Mouse (Mus musculus) lung, postnatal 14 days (tissue): Measurements from ENCODE around the gene Ccdc122.
A peak's percentile ranks its signal among the peaks of the same experiment; 100 is the strongest.

ENCODE experiments used
- DNase-seq: peaks from one replicate; pipeline ENCODE4 v3.0.0; 2021

Ccdc122 gene

DNA sequence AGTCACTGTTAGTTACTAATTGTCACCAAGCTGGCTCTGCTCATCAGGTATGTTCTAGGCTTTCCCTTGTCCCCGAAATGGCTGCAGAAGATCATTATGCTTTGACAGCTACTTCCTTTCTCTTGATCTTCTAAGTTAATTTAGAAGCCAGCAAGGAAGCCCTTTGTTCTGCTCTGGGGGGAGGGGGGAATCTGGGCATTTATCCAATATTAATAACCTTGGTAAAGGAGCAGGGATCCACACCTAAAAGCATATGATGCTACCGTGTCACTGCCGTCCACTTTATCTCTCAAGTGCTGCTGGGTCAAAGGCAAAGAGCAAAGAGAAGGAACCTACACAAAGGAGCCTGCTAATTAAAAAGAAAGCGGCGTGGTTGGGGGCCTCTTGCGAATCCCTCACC, 100.4 kb downstream of the Ccdc122 start:
- DNase-seq: no peak

DNA sequence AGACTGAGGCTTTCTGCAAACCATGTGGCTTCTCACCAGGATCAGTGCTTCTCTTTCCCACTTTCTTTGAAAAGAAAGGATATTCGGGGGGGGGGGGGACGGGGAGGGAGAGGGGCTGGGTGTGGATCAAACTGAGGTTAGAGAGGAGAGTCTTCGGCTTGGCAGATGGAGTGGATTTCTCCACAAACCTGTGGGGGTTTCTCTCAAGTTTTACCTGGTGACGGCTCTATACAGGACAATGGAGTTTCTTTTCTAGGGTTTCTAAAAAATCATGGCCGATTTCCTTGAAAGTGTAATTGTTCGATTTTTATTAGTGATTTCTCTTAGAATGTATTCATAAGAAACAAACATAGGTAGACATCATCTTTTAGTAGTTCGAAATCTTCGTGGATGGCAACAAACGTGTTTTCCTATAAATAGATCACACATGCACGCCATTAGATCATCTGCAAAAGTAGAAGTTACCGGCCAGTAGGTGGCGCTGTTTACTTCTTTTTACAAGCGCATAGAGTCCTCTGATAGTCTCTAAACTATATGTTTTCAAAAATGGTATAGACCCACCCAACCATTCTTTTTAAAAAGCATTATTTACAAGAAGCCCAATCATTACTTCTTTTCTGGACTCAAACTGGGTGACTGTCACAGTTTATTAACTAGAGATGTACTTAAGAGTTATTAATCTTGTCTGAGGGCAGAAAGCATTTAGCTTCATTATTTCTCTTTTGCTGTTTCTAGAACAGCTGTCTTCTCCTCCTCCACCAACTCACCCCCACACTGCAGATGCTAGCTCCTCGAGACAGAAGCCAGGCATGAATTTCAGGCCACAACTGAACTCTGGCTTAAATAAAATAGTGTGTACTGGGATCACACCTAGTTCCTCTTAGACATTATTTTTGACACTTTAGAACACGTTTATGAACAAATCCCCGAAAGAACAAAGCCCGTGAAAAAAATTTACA, 105.0 kb downstream of the Ccdc122 start:
- DNase-seq: peak; percentile 87

DNA sequence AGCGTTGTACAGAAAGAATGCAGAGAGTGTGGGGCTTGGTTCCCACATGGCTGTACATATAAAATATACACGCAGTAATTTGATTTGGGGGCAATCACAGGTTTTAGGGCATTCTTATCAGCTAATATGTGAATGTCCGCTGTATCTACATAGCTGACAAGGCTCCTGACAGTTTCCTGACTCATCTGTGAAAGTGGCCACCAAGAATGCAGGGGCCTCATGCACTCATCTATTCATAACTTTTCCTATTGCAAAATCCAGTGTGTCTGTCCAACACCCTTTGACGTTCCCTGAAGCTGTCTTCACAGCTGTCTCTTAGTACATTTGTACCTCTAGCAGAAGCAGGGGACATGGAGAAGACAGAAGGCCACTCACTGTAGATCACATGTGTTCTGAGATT, 108.5 kb downstream of the Ccdc122 start:
- no peak for DNase-seq

DNA sequence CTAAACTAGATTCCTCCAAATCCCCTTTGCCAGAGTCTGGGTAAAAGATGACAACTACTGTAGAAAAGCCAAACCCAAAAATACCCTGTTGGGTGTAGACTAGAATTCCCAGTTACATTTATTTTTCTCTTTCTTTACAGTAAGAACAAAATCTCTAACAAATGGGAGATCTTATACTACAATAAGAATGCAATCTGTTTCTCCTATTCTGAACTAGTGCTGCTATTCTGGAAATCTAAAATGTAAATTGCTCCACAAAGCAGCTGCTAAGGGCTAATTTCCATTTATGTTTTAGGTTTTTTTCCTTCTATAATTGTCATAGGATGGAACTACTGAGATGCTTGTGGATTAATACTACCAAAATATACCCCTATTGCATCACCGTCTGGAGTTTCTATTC, 111.1 kb downstream of the Ccdc122 start:
- DNase-seq: no peak

DNA sequence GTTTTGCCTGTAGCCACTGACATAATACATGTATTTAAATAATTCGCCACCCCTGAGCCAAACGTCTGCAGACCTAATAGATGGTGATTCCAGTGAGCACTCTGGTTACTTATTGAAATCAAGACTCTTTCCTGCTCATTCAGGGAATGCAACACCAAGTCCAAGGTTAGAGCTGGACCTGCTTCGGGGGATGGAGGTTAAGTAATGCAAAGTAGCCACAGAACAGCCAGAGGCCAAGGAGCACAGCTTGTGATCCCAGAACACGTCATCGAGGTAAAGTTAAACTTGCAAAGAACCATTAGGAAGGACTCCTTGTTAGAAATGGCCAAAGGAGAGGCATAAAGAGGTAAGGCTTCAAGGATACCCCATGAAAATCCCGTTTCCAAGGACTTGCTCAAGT, 114.0 kb downstream of the Ccdc122 start:
- DNase-seq: no peak

DNA sequence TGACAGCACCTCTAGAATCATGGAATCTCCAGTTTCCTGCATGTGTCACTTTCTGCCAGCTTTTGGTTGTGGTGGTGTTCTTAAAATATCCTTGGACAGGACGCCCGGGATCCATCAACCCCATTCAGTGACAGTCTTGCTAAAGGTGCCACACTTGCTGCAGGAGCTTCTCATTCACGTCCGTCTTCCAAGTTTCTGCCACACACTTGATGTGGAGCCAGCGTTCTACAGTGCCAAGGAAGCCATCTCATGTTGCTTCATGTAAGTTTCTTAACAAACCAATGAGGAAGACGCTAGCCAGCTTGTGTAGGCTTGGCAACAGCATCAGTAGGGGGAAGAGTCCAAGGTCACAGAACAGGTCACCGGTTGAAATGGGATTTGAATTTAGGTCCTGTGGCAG, 114.9 kb downstream of the Ccdc122 start:
- no peak for DNase-seq

DNA sequence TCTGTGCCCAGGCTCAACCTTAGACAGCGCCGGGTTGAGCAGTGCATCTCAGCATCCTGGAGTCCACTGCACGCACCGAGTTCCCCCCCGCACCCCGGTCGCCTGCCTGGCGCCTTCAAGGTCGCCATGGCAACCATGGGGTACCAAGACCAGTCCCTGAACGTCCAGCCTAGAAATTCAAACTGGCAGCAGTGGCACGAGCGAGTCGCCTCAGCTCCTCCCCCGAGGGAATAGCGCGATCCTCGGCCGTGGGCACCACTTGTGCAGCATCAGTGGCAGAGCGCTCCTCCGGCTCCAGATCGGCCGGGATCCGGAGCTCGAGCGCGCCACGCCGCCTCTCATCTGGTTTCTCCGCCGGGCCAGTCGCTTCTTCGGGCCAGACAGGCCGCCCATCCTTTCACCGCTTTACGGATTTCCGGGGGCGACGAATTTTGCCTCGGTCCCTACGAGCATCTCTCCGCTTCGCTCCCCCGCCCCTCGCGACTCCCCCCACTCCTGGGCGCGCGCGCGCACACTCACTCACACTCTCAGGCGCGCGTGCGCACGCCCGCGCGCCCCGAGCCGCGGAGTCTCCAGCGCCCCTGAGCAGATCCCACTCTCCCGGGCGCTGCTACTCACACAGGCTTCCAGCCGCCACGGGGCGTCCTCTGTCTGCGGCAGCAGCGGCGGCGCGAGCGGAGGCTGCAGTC, 119.8 kb downstream of the Ccdc122 start, which contains the start of gene Enox1:
Gene Enox1, plus strand, starts transcription at position 542 of the 689 bp plus-strand sequence.
- DNase-seq: peak; percentile 29

DNA sequence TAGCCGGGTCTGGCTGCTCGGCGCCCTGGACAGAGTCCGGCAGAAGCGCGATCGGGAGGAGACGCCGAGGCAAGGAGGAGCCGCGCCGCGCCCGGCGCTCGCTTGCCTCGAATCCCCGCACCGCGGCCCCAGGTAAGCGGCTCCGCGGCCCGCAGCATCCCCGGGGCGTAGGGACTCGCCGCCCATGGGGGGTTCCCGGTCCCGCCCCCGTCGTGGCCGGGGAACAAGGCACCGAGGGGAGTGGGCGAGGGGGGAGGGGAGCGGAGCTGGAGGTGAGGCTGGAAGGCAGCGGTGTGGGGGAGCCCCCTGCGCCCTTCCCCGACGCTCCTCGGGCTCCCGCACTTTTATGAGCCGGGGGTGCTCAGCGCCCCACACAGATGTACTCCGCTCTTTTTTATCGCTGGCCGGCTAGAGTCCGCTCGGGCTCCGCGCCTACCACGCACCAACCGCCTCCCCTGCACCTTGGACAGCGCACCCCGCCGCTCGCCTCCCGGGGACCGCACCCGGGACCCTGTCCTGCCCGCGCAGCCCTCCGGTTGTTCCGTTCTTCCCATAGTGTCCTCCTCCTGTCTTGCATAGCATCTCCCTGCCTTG, 120.4 kb downstream of the Ccdc122 start:
- DNase-seq: no peak

DNA sequence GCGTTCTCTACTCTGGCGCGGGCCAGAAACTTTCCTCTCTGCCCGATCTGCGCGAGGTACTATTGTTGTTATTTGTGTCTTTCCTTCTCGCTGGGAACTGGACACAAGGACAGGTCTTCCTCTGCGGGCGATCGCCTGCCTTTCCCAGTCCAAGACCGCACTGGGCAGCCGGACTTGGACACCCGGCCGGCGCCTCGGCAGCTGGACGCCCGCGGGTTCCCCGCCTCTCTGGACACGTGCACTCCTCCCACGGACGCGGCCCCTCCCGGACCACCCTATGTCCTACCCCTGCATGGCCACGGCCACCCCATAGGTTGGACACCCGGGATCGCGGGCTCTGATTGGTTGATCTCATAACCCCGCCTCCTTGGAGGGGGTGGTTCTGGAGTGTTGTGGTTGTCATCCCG, 120.9 kb downstream of the Ccdc122 start:
- DNase-seq: peak; percentile 18

DNA sequence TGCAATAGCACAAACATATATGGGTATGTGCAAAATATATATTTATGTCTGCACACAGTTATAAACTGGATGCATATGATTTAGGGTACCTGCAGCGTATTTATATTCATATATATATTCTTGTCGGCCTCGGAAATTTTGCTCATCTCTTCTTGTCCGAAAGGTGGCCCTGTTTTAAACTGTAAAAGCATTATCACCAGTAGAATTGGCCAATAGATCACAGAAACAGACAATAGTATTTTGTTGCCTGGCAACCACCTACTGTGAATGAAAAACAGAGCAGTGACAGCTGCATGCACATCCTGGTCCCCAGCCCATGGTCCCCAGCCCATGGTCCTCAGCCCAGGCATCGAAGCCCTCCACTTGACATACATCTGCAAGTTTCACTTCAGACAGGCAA, 122.8 kb downstream of the Ccdc122 start:
- DNase-seq: no peak
